Mouse (Mus musculus) small intestine, adult 2 months (tissue): ENCODE measurements around the gene Srarp. TPM values are rescaled to one million over a fixed set of nuclear protein-coding genes. Genes with fewer than 3 reads are reported as not detected.

Experiments
- H3K27ac ChIP-seq: fragments of 200-500 bp; 2 replicates; pipeline ENCODE4 v1.5.1; 2012; ENCODE audit warnings: low read depth, low read length, control low read depth, inconsistent platforms; ENCODE audit not compliant: insufficient read depth
- H3K27me3 ChIP-seq: fragments of 200-500 bp; 2 replicates; pipeline ENCODE4 v1.6.1; 2012; ENCODE audit warnings: mild to moderate bottlenecking, moderate library complexity, low read length, inconsistent platforms; ENCODE audit not compliant: control insufficient read depth, insufficient read depth
- H3K36me3 ChIP-seq: fragments of 200-500 bp; 2 replicates; pipeline ENCODE4 v1.6.1; 2012; ENCODE audit warnings: mild to moderate bottlenecking, low read length, control low read depth, inconsistent platforms; ENCODE audit not compliant: control insufficient read depth, insufficient read depth
- H3K4me1 ChIP-seq: fragments of 200-500 bp; 2 replicates; pipeline ENCODE4 v1.6.1; 2012; ENCODE audit warnings: low read length, inconsistent platforms, mixed read lengths; ENCODE audit not compliant: control insufficient read depth, insufficient read depth, insufficient read length
- H3K4me3 ChIP-seq: fragments of 200-500 bp; 2 replicates; pipeline ENCODE4 v1.5.1; 2012; ENCODE audit warnings: low read depth, mild to moderate bottlenecking, control low read depth, inconsistent platforms, low read length, moderate library complexity
- CTCF ChIP-seq: fragments of 200-500 bp; IDR thresholded peaks from 2 replicates; pipeline ENCODE4 v1.5.1; 2012; ENCODE audit warnings: low read depth, mild to moderate bottlenecking, control low read depth, inconsistent platforms, low read length, moderate library complexity, mixed read lengths; ENCODE audit not compliant: insufficient replicate concordance, insufficient read length; ENCODE audit errors: extremely low read depth
- POLR2A ChIP-seq: fragments of 200-500 bp; IDR thresholded peaks from 2 replicates; pipeline ENCODE4 v1.6.1; 2012; ENCODE audit warnings: low read depth, mild to moderate bottlenecking, control low read depth, inconsistent platforms, low read length, moderate library complexity
- WGBS: fragments of 180-500 bp; shearing (Covaris S2); methylation state at CpG from one replicate; pipeline ENCODE4 v1.1.7; 2018; 5-methylcytosine and 5-hydroxymethylcytosine counted together
- polyA plus RNA-seq: library from polyadenylated mRNA; depleted of rRNA; stranded (reverse); fragments of >200 nt; gene quantifications from 2 replicates; pipeline ENCODE4 v1.2.3, GENCODE M21; 2012

The Srarp gene
- polyA plus RNA-seq, 1 experiment = not detected

DNA sequence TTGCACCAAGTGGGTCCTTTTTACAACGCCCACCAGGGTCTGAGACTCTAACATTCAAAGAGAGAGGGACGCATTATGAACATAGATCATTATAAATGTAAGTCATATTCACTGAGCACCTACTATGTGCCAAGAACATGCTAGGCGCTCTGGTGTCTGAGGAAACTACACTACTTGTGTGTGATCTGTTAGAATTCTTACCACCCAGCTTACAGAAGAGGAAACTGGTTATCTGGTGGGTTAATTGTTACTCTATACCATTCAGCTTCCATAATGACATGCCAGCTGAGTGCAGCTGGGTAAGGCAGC is 30.6 kb downstream of the Srarp start:
- no peaks in the 10 kb centered on the region for H3K36me3 ChIP-seq
- TF ChIP-seq CTCF = no peak
- TF ChIP-seq POLR2A = no peak
- peaks cover 13% of the 10 kb centered on the region for H3K4me1 ChIP-seq
- 66% methylated on average over 3 of the region's 3 CpGs for WGBS
- no peaks in the 10 kb centered on the region for H3K27me3 ChIP-seq
- no peak overlapping the region for H3K4me3 ChIP-seq
- H3K27ac ChIP-seq = no peak overlapping the region

DNA sequence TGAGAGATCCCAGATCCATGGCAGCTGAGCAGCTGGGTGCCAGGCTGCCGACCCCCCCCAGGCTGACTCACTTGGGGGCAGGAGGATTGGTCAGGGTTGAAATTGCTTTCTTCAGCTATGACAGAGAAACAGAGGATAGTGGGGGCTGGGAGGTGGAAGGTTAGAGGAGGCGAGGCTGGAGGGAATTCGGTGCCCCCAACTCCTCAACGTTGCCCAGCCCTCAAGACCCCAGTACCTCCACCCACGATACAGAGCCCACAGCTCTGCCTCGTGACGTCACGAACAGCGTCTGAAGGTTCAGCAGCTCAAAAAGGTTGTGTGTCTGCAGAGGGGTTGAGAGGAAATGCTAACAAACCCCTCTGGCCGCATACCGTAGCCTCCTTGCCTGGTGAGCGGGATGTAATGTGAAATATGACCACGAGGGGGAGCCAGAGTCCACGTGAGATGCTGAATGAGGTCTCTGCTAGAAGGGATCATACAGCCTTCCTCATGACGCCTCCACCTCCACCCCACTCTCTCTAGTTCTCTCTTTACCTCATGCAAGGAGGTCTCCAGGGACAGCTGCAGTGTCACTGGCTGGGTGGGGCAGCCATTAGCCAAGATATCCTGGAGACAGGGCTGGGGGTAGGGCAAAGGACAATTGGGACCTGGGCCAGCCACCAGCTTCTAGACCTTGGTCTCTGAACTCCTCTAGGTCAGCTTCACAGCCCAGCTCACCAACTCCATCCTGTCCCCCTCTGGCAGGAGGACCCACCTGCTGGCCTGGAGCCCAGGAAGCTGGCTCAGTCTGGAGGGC is 31.2 kb downstream of the Srarp start:
- Histone ChIP-seq H3K4me3 (no peak overlapping the region), H3K27me3 (no peaks in the 10 kb centered on the region), H3K36me3 (no peaks in the 10 kb centered on the region), H3K27ac (no peak overlapping the region), H3K4me1 (peaks cover 13% of the 10 kb centered on the region)
- 14% methylated on average over 15 of the region's 15 CpGs for WGBS
- TF ChIP-seq CTCF = peak; percentile 95
- no peak for TF ChIP-seq POLR2A

DNA sequence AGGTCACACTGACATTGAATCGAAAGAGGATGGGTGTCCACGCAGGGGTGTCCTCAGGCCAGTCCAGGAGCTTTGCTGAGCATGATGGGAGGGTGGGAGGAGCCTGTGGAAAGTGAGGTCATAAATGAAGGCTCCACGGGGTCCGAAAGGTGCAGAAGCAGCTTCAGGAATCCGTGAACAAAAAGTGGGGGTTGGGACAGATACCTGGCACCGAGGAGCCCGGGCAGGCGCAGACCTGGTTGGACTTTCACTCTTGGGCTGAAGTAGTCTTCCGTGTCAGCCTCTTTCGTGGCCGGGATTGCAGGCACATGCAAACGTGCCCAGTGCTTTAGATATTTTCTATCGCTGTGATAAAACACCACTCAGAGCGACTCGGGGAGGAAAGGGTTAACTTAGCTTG is 35.7 kb downstream of the Srarp start:
- 78% methylated on average over 15 of the region's 15 CpGs for WGBS
- H3K27ac ChIP-seq = no peak overlapping the region
- H3K4me3 ChIP-seq = no peak overlapping the region
- H3K27me3 ChIP-seq = no peaks in the 10 kb centered on the region
- no peak for TF ChIP-seq POLR2A
- no peak for TF ChIP-seq CTCF
- H3K4me1 ChIP-seq = peaks cover 6% of the 10 kb centered on the region
- H3K36me3 ChIP-seq = no peaks in the 10 kb centered on the region

DNA sequence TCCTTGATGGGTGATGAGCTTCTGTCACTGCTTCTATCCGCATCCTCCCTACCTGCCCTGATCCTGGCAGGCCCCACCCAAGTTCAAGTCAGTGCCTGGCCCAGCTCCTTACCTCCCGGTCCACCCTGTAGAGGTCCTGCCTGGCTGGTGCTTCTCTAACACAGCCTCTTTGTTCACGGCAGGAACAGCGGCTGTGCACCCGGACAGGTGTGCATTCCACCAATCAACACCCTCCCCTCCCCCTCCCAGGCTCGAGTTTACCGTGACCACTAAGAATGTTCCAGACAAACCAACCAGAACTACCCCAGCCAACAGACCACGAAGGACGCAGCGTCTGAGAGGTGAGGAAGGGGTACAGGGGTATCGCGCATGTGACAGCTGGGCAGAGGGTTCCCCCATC is 37.4 kb downstream of the Srarp start, which contains the start of gene Clcnka:
Clcnka (minus strand) TSS at position 180 of the 400 bp plus-strand sequence.
- no peaks in the 10 kb centered on the region for H3K36me3 ChIP-seq
- H3K4me1 ChIP-seq = no peaks in the 10 kb centered on the region; the same call in 1 of the 2 replicates
- WGBS = 40% methylated on average over 12 of the region's 12 CpGs
- H3K27me3 ChIP-seq = no peaks in the 10 kb centered on the region
- no peak within 1 kb of the TSS for H3K27ac ChIP-seq
- TF ChIP-seq CTCF (no peak), POLR2A (no peak)
- no peak within 1 kb of the TSS for H3K4me3 ChIP-seq

DNA sequence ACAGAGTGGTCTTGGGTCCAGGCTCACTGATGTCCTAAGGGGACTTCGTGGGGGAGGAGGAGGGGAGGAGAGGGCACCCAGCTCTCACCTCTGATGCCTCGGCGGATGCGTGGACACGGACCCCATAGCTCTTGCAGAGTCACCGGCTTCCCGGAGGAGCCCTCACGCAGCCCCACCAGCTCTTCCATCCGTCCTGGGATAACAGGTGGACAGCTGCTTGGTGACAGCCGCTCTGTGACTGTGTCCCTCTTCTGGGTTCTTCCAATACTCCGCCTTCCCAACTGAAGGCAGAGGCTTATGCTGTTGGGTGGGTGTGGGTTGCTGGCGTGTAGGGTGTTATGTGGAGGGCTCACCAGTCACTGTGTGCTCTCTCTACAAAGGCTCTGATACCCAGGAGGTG is 38.0 kb downstream of the Srarp start:
- Histone ChIP-seq H3K27me3 (no peaks in the 10 kb centered on the region), H3K4me1 (no peaks in the 10 kb centered on the region; the same call in 1 of the 2 replicates), H3K4me3 (no peak overlapping the region), H3K36me3 (no peaks in the 10 kb centered on the region), H3K27ac (no peak overlapping the region)
- TF ChIP-seq POLR2A = no peak
- TF ChIP-seq CTCF = no peak
- 84% methylated on average over 12 of the region's 12 CpGs for WGBS

DNA sequence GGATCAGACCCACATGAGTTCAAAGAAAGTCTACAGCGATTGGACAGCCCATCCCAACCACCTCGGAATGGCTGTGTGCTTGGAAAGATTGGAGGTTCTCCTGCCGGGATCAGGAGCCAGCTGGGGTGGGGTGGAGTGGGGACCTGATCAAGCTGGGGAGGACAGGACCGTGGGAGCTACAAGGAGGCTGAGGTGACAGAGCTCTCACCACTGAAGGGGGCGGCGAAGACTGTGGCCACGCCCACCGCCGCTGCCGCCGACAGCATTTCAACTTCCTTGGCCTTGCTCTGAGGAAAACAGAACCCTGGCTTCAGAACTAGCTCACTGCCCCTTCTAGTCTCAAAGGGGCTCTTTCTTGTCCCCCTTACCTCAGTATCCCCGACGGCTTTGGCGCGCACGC is 41.2 kb downstream of the Srarp start:
- Histone ChIP-seq H3K27ac (no peak overlapping the region), H3K4me1 (no peaks in the 10 kb centered on the region; the same call in 1 of the 2 replicates), H3K36me3 (no peaks in the 10 kb centered on the region), H3K27me3 (no peaks in the 10 kb centered on the region), H3K4me3 (no peak overlapping the region)
- no peak for TF ChIP-seq POLR2A
- no peak for TF ChIP-seq CTCF
- WGBS = 19% methylated on average over 16 of the region's 16 CpGs

DNA sequence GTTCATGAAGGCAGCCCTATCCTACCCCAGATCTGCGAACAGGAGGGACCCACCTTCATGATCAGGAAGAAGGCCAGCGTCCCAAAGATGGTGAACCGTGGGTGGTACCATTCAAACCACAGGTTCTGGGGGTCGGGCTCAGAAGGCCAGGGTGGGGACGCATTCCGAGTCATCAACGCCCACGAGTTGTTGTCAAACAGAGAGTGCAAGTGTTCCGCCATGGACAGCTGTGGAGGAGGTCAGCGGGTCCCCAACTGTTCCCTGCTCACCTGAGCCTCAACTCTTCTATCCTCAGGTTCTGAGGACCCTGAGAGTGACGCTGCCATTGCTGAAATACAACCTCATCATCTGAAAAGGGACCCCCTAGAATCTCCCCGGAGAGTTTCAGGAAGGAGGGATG is 44.6 kb downstream of the Srarp start:
- Histone ChIP-seq H3K4me3 (no peak overlapping the region), H3K36me3 (no peaks in the 10 kb centered on the region), H3K27me3 (no peaks in the 10 kb centered on the region), H3K27ac (no peak overlapping the region), H3K4me1 (no peaks in the 10 kb centered on the region; the same call in none of the 2 replicates)
- TF ChIP-seq POLR2A (no peak), CTCF (no peak)
- 70% methylated on average over 12 of the region's 12 CpGs for WGBS
